Mouse (Mus musculus) ES-Bruce4 (cell line): ENCODE data around the gene Ltbp1. TPM values are rescaled to one million over a fixed set of nuclear protein-coding genes. Genes with fewer than 3 reads are reported as not detected.

Source experiments
- H3K27ac ChIP-seq: 2 replicates; pipeline ENCODE4 v1.5.1; 2012; ENCODE audit warnings: low read length, inconsistent platforms; ENCODE audit not compliant: insufficient read depth
- H3K27me3 ChIP-seq: 2 replicates; pipeline ENCODE4 v1.6.1; 2012; ENCODE audit warnings: mild to moderate bottlenecking, low read length, inconsistent platforms; ENCODE audit not compliant: control insufficient read depth, poor library complexity, insufficient read depth, severe bottlenecking
- H3K36me3 ChIP-seq: 2 replicates; pipeline ENCODE4 v1.6.1; 2012; ENCODE audit warnings: inconsistent platforms, mild to moderate bottlenecking, low read length, moderate library complexity; ENCODE audit not compliant: control insufficient read depth, poor library complexity, insufficient read depth, severe bottlenecking
- H3K4me1 ChIP-seq: one replicate; pipeline ENCODE4 v1.8.1; 2011; ENCODE audit warnings: low read length; ENCODE audit not compliant: control insufficient read depth, insufficient read depth
- H3K4me3 ChIP-seq: 2 replicates; pipeline ENCODE4 v1.5.1; 2011; ENCODE audit warnings: low read depth, mild to moderate bottlenecking, low read length
- H3K9ac ChIP-seq: 2 replicates; pipeline ENCODE4 v1.6.1; 2012; ENCODE audit warnings: low read depth, mild to moderate bottlenecking, inconsistent platforms; ENCODE audit not compliant: poor library complexity, severe bottlenecking
- H3K9me3 ChIP-seq: replicated peaks from 2 replicates; pipeline ENCODE4 v1.6.1; 2012; ENCODE audit warnings: mild to moderate bottlenecking, low read length, inconsistent platforms; ENCODE audit not compliant: control insufficient read depth, poor library complexity, insufficient read depth, severe bottlenecking
- CTCF ChIP-seq: IDR thresholded peaks from one replicate; pipeline ENCODE4 v1.8.1; 2011; ENCODE audit warnings: low read depth, low read length
- EP300 ChIP-seq: IDR thresholded peaks from 2 replicates; pipeline ENCODE4 v1.6.1; 2011; ENCODE audit warnings: low read depth, low read length; ENCODE audit not compliant: insufficient read depth
- POLR2A ChIP-seq: IDR thresholded peaks from one replicate; pipeline ENCODE4 v1.8.1; 2011; ENCODE audit warnings: low read length; ENCODE audit not compliant: insufficient read depth
- polyA plus RNA-seq: library from polyadenylated mRNA; stranded (reverse); fragments of >200 nt; gene quantifications from 2 replicates; pipeline ENCODE4 v1.2.4, GENCODE M21; 2011; ENCODE audit warnings: low read depth; ENCODE audit not compliant: missing spikeins, insufficient read depth, insufficient read length

Ltbp1 gene
- polyA plus RNA-seq, 1 experiment, result 9.1 TPM

- H3K27ac ChIP-seq, result no peak overlapping the region
- H3K4me1 ChIP-seq, result no peaks in the 10 kb centered on the region
- no peaks in the 10 kb centered on the region for H3K36me3 ChIP-seq
- H3K9me3 ChIP-seq, result no peaks in the 10 kb centered on the region
- no peak overlapping the region for H3K9ac ChIP-seq
- H3K4me3 ChIP-seq, result no peak overlapping the region
- TF ChIP-seq POLR2A, result no peak
- TF ChIP-seq CTCF, result no peak
- TF ChIP-seq EP300, result no peak
- no peaks in the 10 kb centered on the region for H3K27me3 ChIP-seq
Measured at GRCm38 (mm10) chr17:75281345-75281744, 276.0 kb downstream of the Ltbp1 start.

- TF ChIP-seq POLR2A (no peak), CTCF (no peak), EP300 (no peak)
- Histone ChIP-seq H3K9ac (no peak overlapping the region), H3K4me1 (no peaks in the 10 kb centered on the region), H3K36me3 (no peaks in the 10 kb centered on the region), H3K9me3 (no peaks in the 10 kb centered on the region), H3K4me3 (no peak overlapping the region), H3K27ac (no peak overlapping the region), H3K27me3 (no peaks in the 10 kb centered on the region)
Measured at GRCm38 (mm10) chr17:75284876-75285708, 279.7 kb downstream of the Ltbp1 start.

DNA sequence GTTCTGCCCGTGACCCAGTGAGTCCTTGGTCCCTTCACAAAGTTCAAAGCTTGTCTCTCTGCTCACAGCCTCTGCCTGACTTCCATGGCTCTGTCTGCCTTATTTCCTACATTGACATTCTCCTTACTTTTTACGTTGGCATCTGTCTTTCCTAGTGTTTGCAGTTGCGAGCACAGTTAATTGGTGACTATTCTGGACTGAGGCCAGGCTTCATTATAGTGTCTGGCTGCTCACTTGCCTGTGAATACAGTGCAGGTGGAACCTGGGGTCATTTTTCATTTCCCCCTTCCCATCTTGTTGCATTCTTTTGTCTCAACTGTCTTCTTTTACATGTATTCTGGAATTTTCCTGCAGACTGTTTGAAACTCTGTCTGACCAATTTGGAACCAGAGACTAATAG lies 287.6 kb downstream of the Ltbp1 start:
- TF ChIP-seq CTCF, result no peak
- TF ChIP-seq POLR2A, result no peak
- no peak for TF ChIP-seq EP300
- H3K9me3 ChIP-seq, result no peaks in the 10 kb centered on the region
- H3K4me1 ChIP-seq, result no peaks in the 10 kb centered on the region
- H3K36me3 ChIP-seq, result no peaks in the 10 kb centered on the region
- no peaks in the 10 kb centered on the region for H3K27me3 ChIP-seq
- H3K4me3 ChIP-seq, result no peak overlapping the region
- H3K27ac ChIP-seq, result no peak overlapping the region
- no peak overlapping the region for H3K9ac ChIP-seq

GRCm38 (mm10) chr17:75293725-75294124 lies 288.4 kb downstream of the Ltbp1 start:
- H3K27me3 ChIP-seq, result no peaks in the 10 kb centered on the region
- H3K9ac ChIP-seq, result no peak overlapping the region
- TF ChIP-seq EP300 (no peak), POLR2A (no peak), CTCF (no peak)
- no peaks in the 10 kb centered on the region for H3K36me3 ChIP-seq
- no peaks in the 10 kb centered on the region for H3K4me1 ChIP-seq
- no peak overlapping the region for H3K27ac ChIP-seq
- H3K4me3 ChIP-seq, result no peak overlapping the region
- no peaks in the 10 kb centered on the region for H3K9me3 ChIP-seq

GRCm38 (mm10) chr17:75300908-75301307 lies 295.5 kb downstream of the Ltbp1 start:
- H3K9ac ChIP-seq, result no peak overlapping the region
- H3K9me3 ChIP-seq, result no peaks in the 10 kb centered on the region
- H3K4me1 ChIP-seq, result no peaks in the 10 kb centered on the region
- TF ChIP-seq EP300 (no peak), CTCF (no peak), POLR2A (no peak)
- no peak overlapping the region for H3K27ac ChIP-seq
- H3K27me3 ChIP-seq, result no peaks in the 10 kb centered on the region
- H3K4me3 ChIP-seq, result no peak overlapping the region
- no peaks in the 10 kb centered on the region for H3K36me3 ChIP-seq

GRCm38 (mm10) chr17:75304807-75305420 lies 299.5 kb downstream of the Ltbp1 start:
- Histone ChIP-seq H3K9me3 (no peaks in the 10 kb centered on the region), H3K9ac (no peak overlapping the region), H3K27me3 (no peaks in the 10 kb centered on the region), H3K4me1 (no peaks in the 10 kb centered on the region), H3K36me3 (no peaks in the 10 kb centered on the region), H3K4me3 (no peak overlapping the region), H3K27ac (no peak overlapping the region)
- TF ChIP-seq POLR2A, result no peak
- TF ChIP-seq EP300, result no peak
- no peak for TF ChIP-seq CTCF
